9 mouse cellular contexts compared by ENCODE assay signal in genomic region chr8:116143687-116144573, GRCm38 (mm10).
A peak's percentile ranks its signal among the peaks of the same experiment; 100 is the strongest.
DNase-seq lines count a peak whose midpoint lies in the region; ATAC-seq and TF ChIP-seq lines count a peak whose summit lies in the region.
"Had no signal": no experiment of that assay in that cellular context is flagged by ENCODE, and none has a peak within 500 bp of the region (broad histone marks: within the 10 kb centered on the region; RNA-seq: fewer than 3 reads in every experiment).

No protein-coding gene starts in this region.

- H3K79me2 ChIP-seq in liver, adult 2 months (ENCODE audit: control insufficient read depth, insufficient read depth, low read length): no peaks in the 10 kb centered on the region

- TF ChIP-seq CTCF in liver, adult 2 months (IDR thresholded peaks at IDR 0.05; ENCODE audit: low read depth, low read length): peak; percentile 69

- H3K9ac ChIP-seq in liver, adult 2 months (ENCODE audit: low read depth, low read length): no peak overlapping the region
- no peak overlapping the region for H3K9ac ChIP-seq in liver, embryonic 11.5 days (ENCODE audit: low read depth, low read length)
- H3K9ac ChIP-seq in limb, embryonic 14.5 days (ENCODE audit: low read depth, low read length, severe bottlenecking): no peak overlapping the region
- H3K9ac ChIP-seq: lung, embryonic 15.5 days had no signal

- no peak overlapping the region for H3K4me2 ChIP-seq in liver, embryonic 11.5 days
- H3K4me2 ChIP-seq in limb, embryonic 14.5 days (replicated peaks; ENCODE audit: low read depth, low read length, severe bottlenecking): no peak overlapping the region
- H3K4me2 ChIP-seq: lung, embryonic 15.5 days had no signal

- no peak for TF ChIP-seq POLR2A in liver, adult 2 months (IDR thresholded peaks at IDR 0.05; ENCODE audit: extremely low read depth, insufficient read depth, low read length)
- TF ChIP-seq POLR2A in limb, embryonic 14.5 days (IDR thresholded peaks at IDR 0.05; ENCODE audit: borderline replicate concordance, extremely low read depth, insufficient read depth, insufficient read length): no peak

- H3K9me3 ChIP-seq in liver, embryonic 11.5 days (ENCODE audit: control insufficient read depth, low read length): no peaks in the 10 kb centered on the region
- H3K9me3 ChIP-seq in limb, embryonic 14.5 days (ENCODE audit: control insufficient read depth, low read length): no peaks in the 10 kb centered on the region
- H3K9me3 ChIP-seq: lung, embryonic 15.5 days had no signal

- no peak overlapping the region for H3K27ac ChIP-seq in liver, adult 2 months (replicated peaks; ENCODE audit: insufficient read depth, low read depth, low read length)
- H3K27ac ChIP-seq in liver, embryonic 11.5 days (ENCODE audit: low read depth, low read length): no peak overlapping the region
- H3K27ac ChIP-seq in limb, embryonic 14.5 days (replicated peaks; ENCODE audit: low read depth, low read length): no peak overlapping the region
- H3K27ac ChIP-seq: lung, embryonic 15.5 days had no signal

- H3K4me1 ChIP-seq in liver, adult 2 months (ENCODE audit: control insufficient read depth, insufficient read depth, low read length): no peaks in the 10 kb centered on the region
- no peaks in the 10 kb centered on the region for H3K4me1 ChIP-seq in liver, embryonic 11.5 days (replicated peaks; ENCODE audit: control insufficient read depth, insufficient read depth, low read length)
- no peaks in the 10 kb centered on the region for H3K4me1 ChIP-seq in limb, embryonic 14.5 days (ENCODE audit: control insufficient read depth, insufficient read depth, low read length)
- H3K4me1 ChIP-seq: lung, embryonic 15.5 days had no signal

- WGBS in liver, adult 2 months: 63% methylated on average over 13 of the region's 13 CpGs
- WGBS in liver, embryonic 11.5 days: 57% methylated on average over 13 of the region's 13 CpGs
- 44% methylated on average over 13 of the region's 13 CpGs for WGBS in limb, embryonic 14.5 days

- no peaks in the 10 kb centered on the region for H3K36me3 ChIP-seq in liver, adult 2 months (ENCODE audit: control insufficient read depth, insufficient read depth, low read length)
- no peaks in the 10 kb centered on the region for H3K36me3 ChIP-seq in liver, embryonic 11.5 days (ENCODE audit: control insufficient read depth, insufficient read depth, low read length)
- no peaks in the 10 kb centered on the region for H3K36me3 ChIP-seq in limb, embryonic 14.5 days (ENCODE audit: control insufficient read depth, insufficient read depth, low read length)
- H3K36me3 ChIP-seq: lung, embryonic 15.5 days had no signal

- H3K27me3 ChIP-seq in liver, adult 2 months (ENCODE audit: control insufficient read depth, insufficient read depth, low read length): no peaks in the 10 kb centered on the region
- H3K27me3 ChIP-seq in liver, embryonic 11.5 days (replicated peaks; ENCODE audit: control insufficient read depth, insufficient read depth, low read length): no peaks in the 10 kb centered on the region
- no peaks in the 10 kb centered on the region for H3K27me3 ChIP-seq in limb, embryonic 14.5 days (ENCODE audit: control insufficient read depth, insufficient read depth, low read length)
- H3K27me3 ChIP-seq: lung, embryonic 15.5 days had no signal

- ATAC-seq in liver, embryonic 11.5 days (replicated peaks; ENCODE audit: low FRiP score): no peak
- ATAC-seq in granulocyte monocyte progenitor cell, adult 5-6 weeks (replicated peaks; ENCODE audit: poor library complexity, severe bottlenecking): peak; percentile 53
- ATAC-seq in limb, embryonic 14.5 days (ENCODE audit: low FRiP score, low read depth): no peak

- peak; percentile 19 for DNase-seq in liver, adult 2 months (ENCODE audit: extremely low read depth, low read depth, low spot score)
- DNase-seq in liver, embryonic 11.5 days (ENCODE audit: low spot score): no peak
- DNase-seq in embryo, embryonic 11.5 days (ENCODE audit: low read depth, low spot score): peak; percentile 26
- DNase-seq in kidney, postnatal 10 days: peak; percentile 86
- DNase-seq in limb, embryonic 14.5 days (ENCODE audit: low spot score): peak; percentile 59
- peak; percentile 78 for DNase-seq in retina, embryonic 14.5 days (ENCODE audit: low spot score)
- peak; percentile 66 for DNase-seq in urinary bladder, postnatal 25 days (ENCODE audit: low spot score)

- no peak overlapping the region for H3K4me3 ChIP-seq in liver, adult 2 months (ENCODE audit: insufficient read depth, low read depth, low read length)
- H3K4me3 ChIP-seq in liver, embryonic 11.5 days (ENCODE audit: low read depth, low read length): no peak overlapping the region
- no peak overlapping the region for H3K4me3 ChIP-seq in limb, embryonic 14.5 days (replicated peaks; ENCODE audit: low read length)
- H3K4me3 ChIP-seq: lung, embryonic 15.5 days had no signal
